Mouse (Mus musculus): ENCODE results near the gene Mllt1. TPM values are rescaled to one million over a fixed set of nuclear protein-coding genes. Genes with fewer than 3 reads are reported as not detected.

The Mllt1 gene
- polyA plus RNA-seq, 2 experiments = 34.5 to 98.3 TPM

DNA sequence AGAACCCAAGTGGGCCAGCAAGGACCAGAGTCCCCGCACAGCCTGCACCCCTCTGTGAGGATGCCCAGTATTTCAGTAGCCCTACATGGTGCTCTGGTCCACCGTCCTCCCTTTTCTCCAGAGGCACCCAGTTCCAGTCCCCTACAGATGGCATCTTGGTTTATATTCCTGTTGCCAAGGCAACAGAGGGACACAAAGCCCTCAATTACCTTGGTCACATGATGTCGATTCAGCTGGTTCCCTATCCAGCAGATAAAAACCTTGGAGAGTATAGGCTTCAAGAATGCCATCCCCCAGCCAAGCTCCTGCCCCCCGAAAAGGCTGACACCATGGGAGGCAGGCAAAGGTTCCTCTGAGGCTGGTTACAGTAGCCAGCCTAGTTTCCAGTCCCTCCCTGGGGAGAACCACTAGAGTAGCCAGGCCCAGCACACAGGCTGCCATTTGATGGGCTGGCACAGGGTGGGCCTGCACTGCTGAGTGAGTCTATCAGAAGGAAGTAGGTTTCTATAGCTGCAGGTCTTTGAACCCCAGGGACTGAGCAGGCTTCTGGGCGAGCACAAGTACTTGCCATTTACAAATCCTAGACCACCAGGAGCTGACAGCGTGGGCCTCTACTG, 38.6 kb downstream of the Mllt1 start:
- WGBS = 95% methylated on average over 6 of the region's 6 CpGs
- DNase-seq (ENCODE audit: low spot score) (no peak), ATAC-seq (ENCODE audit: low FRiP score, low read depth) (no peak)
- H3K27me3 ChIP-seq (ENCODE audit: control insufficient read depth, insufficient read depth, low read length) = no peaks in the 10 kb centered on the region
- H3K4me1 ChIP-seq (ENCODE audit: control insufficient read depth, insufficient read depth, low read length) = no peaks in the 10 kb centered on the region
- H3K4me3 ChIP-seq (replicated peaks; ENCODE audit: low read length) = no peak overlapping the region
- H3K4me2 ChIP-seq (replicated peaks; ENCODE audit: low read depth, low read length, severe bottlenecking) = no peak overlapping the region
- no peak for TF ChIP-seq POLR2A (IDR thresholded peaks at IDR 0.05; ENCODE audit: borderline replicate concordance, extremely low read depth, insufficient read depth, insufficient read length)
- H3K9ac ChIP-seq (ENCODE audit: low read depth, low read length, severe bottlenecking) = no peak overlapping the region
- H3K36me3 ChIP-seq (ENCODE audit: control insufficient read depth, insufficient read depth, low read length) = peaks cover 97% of the 10 kb centered on the region
- no peak overlapping the region for H3K27ac ChIP-seq (replicated peaks; ENCODE audit: low read depth, low read length)
- H3K9me3 ChIP-seq (ENCODE audit: control insufficient read depth, low read length) = no peaks in the 10 kb centered on the region

DNA sequence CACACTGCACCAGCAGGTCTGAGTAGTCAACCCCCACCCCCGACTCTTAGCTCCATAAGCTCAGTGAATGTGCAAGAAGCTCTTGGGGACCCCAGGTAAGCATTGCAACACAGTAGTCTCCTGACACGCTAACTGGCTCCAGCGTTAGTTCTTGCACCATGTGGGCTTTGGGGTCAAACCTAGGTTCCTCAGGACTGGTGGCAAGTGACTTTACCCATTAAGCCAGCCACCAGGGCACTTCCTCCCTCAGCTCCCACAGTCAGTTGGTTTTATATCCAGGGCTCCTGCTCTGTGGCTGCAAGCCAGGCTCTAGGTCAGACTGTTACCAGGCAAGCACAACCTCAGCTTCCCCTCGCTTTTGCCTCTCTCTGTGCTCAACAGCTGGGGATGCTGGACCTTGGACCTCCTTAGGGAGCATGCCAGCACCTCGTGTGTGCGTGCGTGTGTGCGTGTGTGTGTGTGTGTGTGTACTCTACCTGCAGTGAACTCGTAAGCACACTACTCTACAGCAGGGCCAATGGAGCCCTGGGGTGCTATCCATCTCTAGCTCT, 39.8 kb downstream of the Mllt1 start:
- WGBS = 90% methylated on average over 9 of the region's 9 CpGs
- H3K27me3 ChIP-seq (ENCODE audit: control insufficient read depth, insufficient read depth, low read length) = no peaks in the 10 kb centered on the region
- no peaks in the 10 kb centered on the region for H3K4me1 ChIP-seq (ENCODE audit: control insufficient read depth, insufficient read depth, low read length)
- DNase-seq (ENCODE audit: low spot score) = no peak
- H3K4me3 ChIP-seq (replicated peaks; ENCODE audit: low read length) = no peak overlapping the region
- no peak overlapping the region for H3K27ac ChIP-seq (replicated peaks; ENCODE audit: low read depth, low read length)
- ATAC-seq (ENCODE audit: low FRiP score, low read depth) = no peak
- H3K36me3 ChIP-seq (ENCODE audit: control insufficient read depth, insufficient read depth, low read length) = peaks cover 94% of the 10 kb centered on the region
- no peak overlapping the region for H3K4me2 ChIP-seq (replicated peaks; ENCODE audit: low read depth, low read length, severe bottlenecking)
- TF ChIP-seq POLR2A (IDR thresholded peaks at IDR 0.05; ENCODE audit: borderline replicate concordance, extremely low read depth, insufficient read depth, insufficient read length) = no peak
- H3K9me3 ChIP-seq (ENCODE audit: control insufficient read depth, low read length) = no peaks in the 10 kb centered on the region
- H3K9ac ChIP-seq (ENCODE audit: low read depth, low read length, severe bottlenecking) = no peak overlapping the region

DNA sequence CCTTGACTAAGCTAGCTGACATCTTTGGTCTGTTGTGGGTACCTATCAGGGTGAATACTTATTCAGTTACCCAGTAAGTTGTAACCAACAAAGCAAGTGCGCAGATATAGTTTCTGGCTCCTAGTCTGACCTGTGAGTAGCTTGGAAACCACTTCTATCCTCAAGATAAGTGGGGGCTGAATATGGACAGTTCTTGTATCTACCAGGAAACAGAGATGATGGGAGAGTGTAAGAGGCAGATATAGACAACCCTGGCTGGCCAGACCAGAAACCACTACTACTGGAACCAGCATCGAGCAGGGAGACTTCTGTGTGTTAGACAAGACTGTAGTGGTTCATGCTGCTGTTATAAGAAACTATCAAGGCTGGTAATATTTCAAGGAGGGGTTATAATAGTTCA, 45.2 kb downstream of the Mllt1 start:
- Histone ChIP-seq H3K4me2 (replicated peaks; ENCODE audit: low read depth, low read length, severe bottlenecking) (no peak overlapping the region), H3K9me3 (ENCODE audit: control insufficient read depth, low read length) (0 out of 2 replicates have a peak, but pooled peaks cover 6% of the 10 kb centered on the region), H3K36me3 (ENCODE audit: control insufficient read depth, insufficient read depth, low read length) (peaks cover 50% of the 10 kb centered on the region), H3K27me3 (ENCODE audit: control insufficient read depth, insufficient read depth, low read length) (no peaks in the 10 kb centered on the region), H3K9ac (ENCODE audit: low read depth, low read length, severe bottlenecking) (no peak overlapping the region), H3K4me3 (replicated peaks; ENCODE audit: low read length) (no peak overlapping the region), H3K4me1 (ENCODE audit: control insufficient read depth, insufficient read depth, low read length) (no peaks in the 10 kb centered on the region), H3K27ac (replicated peaks; ENCODE audit: low read depth, low read length) (no peak overlapping the region)
- WGBS = 95% methylated on average over 2 of the region's 2 CpGs
- no peak for ATAC-seq (ENCODE audit: low FRiP score, low read depth)
- TF ChIP-seq POLR2A (IDR thresholded peaks at IDR 0.05; ENCODE audit: borderline replicate concordance, extremely low read depth, insufficient read depth, insufficient read length) = no peak
- DNase-seq (ENCODE audit: low spot score) = no peak

DNA sequence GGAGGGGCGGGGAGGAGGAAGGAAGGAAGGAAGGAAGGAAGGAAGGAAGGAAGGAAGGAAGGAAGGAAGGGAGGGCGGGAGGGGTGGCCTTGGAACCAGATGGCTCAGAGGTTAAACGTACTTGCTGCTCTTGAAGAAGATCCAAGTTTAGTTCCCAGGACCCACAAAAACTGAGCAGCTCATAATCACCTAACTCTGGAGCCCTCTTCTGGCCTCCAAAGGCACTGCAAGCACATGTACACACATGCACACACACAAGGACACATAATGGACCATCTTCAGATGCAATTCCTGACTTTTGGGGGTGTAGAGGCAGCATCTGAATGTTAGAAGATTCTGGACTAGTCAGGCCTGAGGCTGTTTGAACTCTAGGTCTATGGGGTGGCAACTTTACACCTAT, 47.2 kb downstream of the Mllt1 start:
- no peak for DNase-seq (ENCODE audit: low spot score)
- WGBS = 100% methylated on average over 2 of the region's 3 CpGs
- no peak overlapping the region for H3K27ac ChIP-seq (replicated peaks; ENCODE audit: low read depth, low read length)
- no peaks in the 10 kb centered on the region for H3K27me3 ChIP-seq (ENCODE audit: control insufficient read depth, insufficient read depth, low read length)
- no peak for TF ChIP-seq POLR2A (IDR thresholded peaks at IDR 0.05; ENCODE audit: borderline replicate concordance, extremely low read depth, insufficient read depth, insufficient read length)
- no peak for ATAC-seq (ENCODE audit: low FRiP score, low read depth)
- no peak overlapping the region for H3K9ac ChIP-seq (ENCODE audit: low read depth, low read length, severe bottlenecking)
- peaks cover 30% of the 10 kb centered on the region for H3K36me3 ChIP-seq (ENCODE audit: control insufficient read depth, insufficient read depth, low read length)
- no peaks in the 10 kb centered on the region for H3K4me1 ChIP-seq (ENCODE audit: control insufficient read depth, insufficient read depth, low read length)
- no peak overlapping the region for H3K4me2 ChIP-seq (replicated peaks; ENCODE audit: low read depth, low read length, severe bottlenecking)
- 0 out of 2 replicates have a peak, but pooled peaks cover 6% of the 10 kb centered on the region for H3K9me3 ChIP-seq (ENCODE audit: control insufficient read depth, low read length)
- H3K4me3 ChIP-seq (replicated peaks; ENCODE audit: low read length) = no peak overlapping the region

DNA sequence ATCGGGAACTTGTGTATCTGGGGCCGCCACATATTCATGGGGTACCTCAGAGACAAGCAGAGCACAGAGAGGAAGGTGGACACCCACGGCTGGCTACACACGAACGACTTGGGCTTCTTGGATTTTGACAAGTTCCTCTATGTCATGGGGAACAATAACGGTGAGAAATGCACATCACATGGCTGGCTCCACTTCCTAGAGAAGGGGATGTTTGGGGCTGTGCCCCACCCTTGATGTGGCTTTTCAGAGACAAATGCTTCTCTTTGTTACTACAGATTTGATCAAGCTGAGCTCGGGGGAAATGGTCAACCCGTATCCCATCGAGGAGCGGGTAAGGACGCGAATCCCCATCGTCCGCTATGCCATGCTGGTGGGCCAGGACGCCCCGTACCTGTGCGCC, 50.4 kb downstream of the Mllt1 start:
- 89% methylated on average over 17 of the region's 17 CpGs for WGBS
- no peak for TF ChIP-seq POLR2A (IDR thresholded peaks at IDR 0.05; ENCODE audit: borderline replicate concordance, extremely low read depth, insufficient read depth, insufficient read length)
- H3K9me3 ChIP-seq (ENCODE audit: control insufficient read depth, low read length) = 0 out of 2 replicates have a peak, but pooled peaks cover 6% of the 10 kb centered on the region
- H3K9ac ChIP-seq (ENCODE audit: low read depth, low read length, severe bottlenecking) = no peak overlapping the region
- no peak for ATAC-seq (ENCODE audit: low FRiP score, low read depth)
- no peaks in the 10 kb centered on the region for H3K4me1 ChIP-seq (ENCODE audit: control insufficient read depth, insufficient read depth, low read length)
- H3K27me3 ChIP-seq (ENCODE audit: control insufficient read depth, insufficient read depth, low read length) = no peaks in the 10 kb centered on the region
- H3K4me2 ChIP-seq (replicated peaks; ENCODE audit: low read depth, low read length, severe bottlenecking) = no peak overlapping the region
- no peak overlapping the region for H3K4me3 ChIP-seq (replicated peaks; ENCODE audit: low read length)
- no peak for DNase-seq (ENCODE audit: low spot score)
- H3K36me3 ChIP-seq (ENCODE audit: control insufficient read depth, insufficient read depth, low read length) = 0 out of 2 replicates have a peak, but pooled peaks cover 8% of the 10 kb centered on the region
- no peak overlapping the region for H3K27ac ChIP-seq (replicated peaks; ENCODE audit: low read depth, low read length)
